8 mouse cellular contexts compared by ENCODE assay signal in genomic region chr6:28396853-28397457, GRCm38 (mm10). TPM values are rescaled to one million over a fixed set of nuclear protein-coding genes. Genes with fewer than 3 reads are reported as not detected.
DNase-seq lines count a peak whose midpoint lies in the region; ATAC-seq and TF ChIP-seq lines count a peak whose summit lies in the region.

No protein-coding gene starts in this region.

- peak overlapping the region; percentile 43 for H3K4me3 ChIP-seq in kidney, embryonic 14.5 days (ENCODE audit: low read length)
- no peak overlapping the region for H3K4me3 ChIP-seq in kidney, adult 2 months (ENCODE audit: insufficient read depth, low read depth, low read length)
- H3K4me3 ChIP-seq in forebrain, embryonic 12.5 days (replicated peaks) = peak overlapping the region; percentile 47
- peak overlapping the region; percentile 50 for H3K4me3 ChIP-seq in limb, embryonic 13.5 days
- peak overlapping the region; percentile 51 for H3K4me3 ChIP-seq in neural tube, embryonic 15.5 days (replicated peaks)

- TF ChIP-seq POLR2A in kidney, adult 2 months (IDR thresholded peaks at IDR 0.05; ENCODE audit: low read depth, low read length) = no peak

- 3% methylated on average over 19 of the region's 19 CpGs for WGBS in kidney, embryonic 14.5 days
- WGBS in kidney, adult 2 months = 8% methylated on average over 19 of the region's 19 CpGs
- WGBS in forebrain, embryonic 12.5 days = under 1% methylated on average over 19 of the region's 19 CpGs
- WGBS in limb, embryonic 13.5 days = 1% methylated on average over 19 of the region's 19 CpGs
- WGBS in neural tube, embryonic 15.5 days = 1% methylated on average over 19 of the region's 19 CpGs

- H3K4me1 ChIP-seq in kidney, embryonic 14.5 days (ENCODE audit: control insufficient read depth, insufficient read depth, low read length) = no peaks in the 10 kb centered on the region
- H3K4me1 ChIP-seq in kidney, adult 2 months (ENCODE audit: control insufficient read depth, insufficient read depth, low read length) = 0 out of 2 replicates have a peak, but pooled peaks cover 3% of the 10 kb centered on the region
- H3K4me1 ChIP-seq in forebrain, embryonic 12.5 days = peaks cover 24% of the 10 kb centered on the region
- H3K4me1 ChIP-seq in limb, embryonic 13.5 days = 0 out of 2 replicates have a peak, but pooled peaks cover 6% of the 10 kb centered on the region
- peaks cover 22% of the 10 kb centered on the region for H3K4me1 ChIP-seq in neural tube, embryonic 15.5 days

- H3K9me3 ChIP-seq in kidney, embryonic 14.5 days (ENCODE audit: control insufficient read depth, low read length) = peaks cover 5% of the 10 kb centered on the region; the same call in 1 of the 2 replicates
- H3K9me3 ChIP-seq in forebrain, embryonic 12.5 days = 0 out of 2 replicates have a peak, but pooled peaks cover 4% of the 10 kb centered on the region
- H3K9me3 ChIP-seq in limb, embryonic 13.5 days = peaks cover 5% of the 10 kb centered on the region; the same call in 1 of the 2 replicates
- no peaks in the 10 kb centered on the region for H3K9me3 ChIP-seq in neural tube, embryonic 15.5 days (replicated peaks)

- TF ChIP-seq CTCF in kidney, adult 2 months (conservative IDR thresholded peaks at IDR 0.05; ENCODE audit: insufficient read depth, insufficient read length, low read depth, low read length) = no peak

- peak overlapping the region; percentile 56 for H3K4me2 ChIP-seq in kidney, embryonic 14.5 days (replicated peaks; ENCODE audit: low read depth, low read length)
- H3K4me2 ChIP-seq in forebrain, embryonic 12.5 days = peak overlapping the region; percentile 76
- peak overlapping the region; percentile 85 for H3K4me2 ChIP-seq in limb, embryonic 13.5 days (replicated peaks)
- peak overlapping the region; percentile 92 for H3K4me2 ChIP-seq in neural tube, embryonic 15.5 days

- H3K9ac ChIP-seq in kidney, embryonic 14.5 days (ENCODE audit: low read depth, low read length) = peak overlapping the region; percentile 23; the same call in 1 of the 2 replicates
- peak overlapping the region; percentile 53 for H3K9ac ChIP-seq in forebrain, embryonic 12.5 days
- peak overlapping the region; percentile 64 for H3K9ac ChIP-seq in limb, embryonic 13.5 days
- peak overlapping the region; percentile 48 for H3K9ac ChIP-seq in neural tube, embryonic 15.5 days (replicated peaks)

- DNase-seq in kidney, adult 2 months = no peak
- peak; percentile 25 for DNase-seq in Muller cell, postnatal 12 days (ENCODE audit: inconsistent ontology term)
- DNase-seq in layer of hippocampus, postnatal 14 days (ENCODE audit: low spot score in 2 of 2) = no peak
- no peak for DNase-seq in adrenal gland, postnatal 14 days

- no peak overlapping the region for H3K27ac ChIP-seq in kidney, embryonic 14.5 days (ENCODE audit: low read depth, low read length)
- H3K27ac ChIP-seq in kidney, adult 2 months (ENCODE audit: insufficient read depth, low read depth, low read length) = no peak overlapping the region
- H3K27ac ChIP-seq in forebrain, embryonic 12.5 days = peak overlapping the region; percentile 83
- no peak overlapping the region for H3K27ac ChIP-seq in limb, embryonic 13.5 days
- peak overlapping the region; percentile 23; the same call in 1 of the 2 replicates for H3K27ac ChIP-seq in neural tube, embryonic 15.5 days (replicated peaks)

- ATAC-seq in kidney, embryonic 14.5 days (ENCODE audit: low FRiP score, low TSS enrichment) = no peak
- ATAC-seq in forebrain, embryonic 12.5 days (ENCODE audit: low FRiP score) = peak; percentile 71
- no peak for ATAC-seq in limb, embryonic 13.5 days (ENCODE audit: low FRiP score, low read depth)
- peak; percentile 59; the same call in 1 of the 2 replicates for ATAC-seq in neural tube, embryonic 15.5 days (ENCODE audit: low FRiP score)

- H3K36me3 ChIP-seq in kidney, embryonic 14.5 days (ENCODE audit: control insufficient read depth, insufficient read depth, low read length) = no peaks in the 10 kb centered on the region
- H3K36me3 ChIP-seq in kidney, adult 2 months (ENCODE audit: control insufficient read depth, insufficient read depth, low read length) = no peaks in the 10 kb centered on the region
- no peaks in the 10 kb centered on the region for H3K36me3 ChIP-seq in forebrain, embryonic 12.5 days (replicated peaks)
- no peaks in the 10 kb centered on the region for H3K36me3 ChIP-seq in limb, embryonic 13.5 days
- H3K36me3 ChIP-seq in neural tube, embryonic 15.5 days = no peaks in the 10 kb centered on the region

- H3K27me3 ChIP-seq in kidney, embryonic 14.5 days (ENCODE audit: control insufficient read depth, insufficient read depth, low read length) = peaks cover 22% of the 10 kb centered on the region; the same call in 1 of the 2 replicates
- H3K27me3 ChIP-seq in kidney, adult 2 months (replicated peaks; ENCODE audit: control insufficient read depth, insufficient read depth, low read length) = peaks cover 6% of the 10 kb centered on the region
- peaks cover 64% of the 10 kb centered on the region for H3K27me3 ChIP-seq in forebrain, embryonic 12.5 days
- H3K27me3 ChIP-seq in limb, embryonic 13.5 days = peaks cover 34% of the 10 kb centered on the region
- 0 out of 2 replicates have a peak, but pooled peaks cover 6% of the 10 kb centered on the region for H3K27me3 ChIP-seq in neural tube, embryonic 15.5 days (replicated peaks)

RNA-seq across cellular contexts. Expression of gene Zfp800, which starts 0.8 kb away (rescaled TPM):
- 22.7 and 23.2 TPM in 2 replicates for polyA plus RNA-seq in kidney, embryonic 14.5 days (2014; fragmentation: Nextera tagmentation; extraction: Ambion mirVana)
- 2.6 and 2.8 TPM in 2 replicates for polyA plus RNA-seq in kidney, adult 2 months (2012; rRNA removed)
- polyA plus RNA-seq in forebrain, embryonic 12.5 days (2016; fragmentation: Nextera tagmentation; extraction: Ambion mirVana) = 28.1 and 28.4 TPM in 2 replicates
- polyA plus RNA-seq in limb, embryonic 13.5 days (2015; fragmentation: Nextera tagmentation; extraction: Ambion mirVana) = 15.4 and 16.4 TPM in 2 replicates
- polyA plus RNA-seq in neural tube, embryonic 15.5 days (2015; fragmentation: Nextera tagmentation; extraction: Ambion mirVana) = 21.1 and 21.3 TPM in 2 replicates
- total RNA-seq in layer of hippocampus, postnatal 14 days (2021) = 10 to 100 TPM; 14.8 to 20.2 TPM
- total RNA-seq in adrenal gland, postnatal 14 days (2021) = 22.5 and 25.3 TPM in 2 replicates

RNA-seq across cellular contexts. Expression of gene Arf5, which starts 26.4 kb away (rescaled TPM):
- polyA plus RNA-seq in kidney, embryonic 14.5 days (2014; fragmentation: Nextera tagmentation; extraction: Ambion mirVana) = 283 and 293 TPM in 2 replicates
- polyA plus RNA-seq in kidney, adult 2 months (2012; rRNA removed) = 303 and 332 TPM in 2 replicates
- polyA plus RNA-seq in forebrain, embryonic 12.5 days (2016; fragmentation: Nextera tagmentation; extraction: Ambion mirVana) = 288 and 291 TPM in 2 replicates
- 384 and 392 TPM in 2 replicates for polyA plus RNA-seq in limb, embryonic 13.5 days (2015; fragmentation: Nextera tagmentation; extraction: Ambion mirVana)
- 429 and 444 TPM in 2 replicates for polyA plus RNA-seq in neural tube, embryonic 15.5 days (2015; fragmentation: Nextera tagmentation; extraction: Ambion mirVana)
- 100 to 1,000 TPM; 364 to 387 TPM for total RNA-seq in layer of hippocampus, postnatal 14 days (2021)
- 165 and 174 TPM in 2 replicates for total RNA-seq in adrenal gland, postnatal 14 days (2021)

RNA-seq across cellular contexts. Expression of gene Fscn3, which starts 30.6 kb away (rescaled TPM):
- not detected in 2 replicates for polyA plus RNA-seq in kidney, embryonic 14.5 days (2014; fragmentation: Nextera tagmentation; extraction: Ambion mirVana)
- polyA plus RNA-seq in kidney, adult 2 months (2012; rRNA removed) = 0.05 and 0.12 TPM in 2 replicates
- polyA plus RNA-seq in forebrain, embryonic 12.5 days (2016; fragmentation: Nextera tagmentation; extraction: Ambion mirVana) = not detected in 2 replicates
- polyA plus RNA-seq in limb, embryonic 13.5 days (2015; fragmentation: Nextera tagmentation; extraction: Ambion mirVana) = not detected in 2 replicates
- not detected in 2 replicates for polyA plus RNA-seq in neural tube, embryonic 15.5 days (2015; fragmentation: Nextera tagmentation; extraction: Ambion mirVana)
- not detected for total RNA-seq in layer of hippocampus, postnatal 14 days (2021)
- not detected in 2 replicates for total RNA-seq in adrenal gland, postnatal 14 days (2021)

RNA-seq across cellular contexts. Expression of gene Gcc1, which starts 31.2 kb away (rescaled TPM):
- polyA plus RNA-seq in kidney, embryonic 14.5 days (2014; fragmentation: Nextera tagmentation; extraction: Ambion mirVana) = 4.8 and 8.0 TPM in 2 replicates
- polyA plus RNA-seq in kidney, adult 2 months (2012; rRNA removed) = 5.1 and 6.6 TPM in 2 replicates
- 14.8 and 16.2 TPM in 2 replicates for polyA plus RNA-seq in forebrain, embryonic 12.5 days (2016; fragmentation: Nextera tagmentation; extraction: Ambion mirVana)
- 9.9 and 11.4 TPM in 2 replicates for polyA plus RNA-seq in limb, embryonic 13.5 days (2015; fragmentation: Nextera tagmentation; extraction: Ambion mirVana)
- 11.0 and 12.8 TPM in 2 replicates for polyA plus RNA-seq in neural tube, embryonic 15.5 days (2015; fragmentation: Nextera tagmentation; extraction: Ambion mirVana)
- total RNA-seq in layer of hippocampus, postnatal 14 days (2021) = 10 to 100 TPM; 14.7 to 15.6 TPM
- total RNA-seq in adrenal gland, postnatal 14 days (2021) = 12.7 and 15.4 TPM in 2 replicates

RNA-seq across cellular contexts. Expression of gene Pax4, which starts 52.2 kb away (rescaled TPM):
- polyA plus RNA-seq in kidney, embryonic 14.5 days (2014; fragmentation: Nextera tagmentation; extraction: Ambion mirVana) = not detected in 2 replicates
- not detected in 2 replicates for polyA plus RNA-seq in kidney, adult 2 months (2012; rRNA removed)
- 0.14 TPM in 1 of 2 replicates, not detected in the other for polyA plus RNA-seq in forebrain, embryonic 12.5 days (2016; fragmentation: Nextera tagmentation; extraction: Ambion mirVana)
- polyA plus RNA-seq in limb, embryonic 13.5 days (2015; fragmentation: Nextera tagmentation; extraction: Ambion mirVana) = not detected in 2 replicates
- not detected in 2 replicates for polyA plus RNA-seq in neural tube, embryonic 15.5 days (2015; fragmentation: Nextera tagmentation; extraction: Ambion mirVana)
- total RNA-seq in layer of hippocampus, postnatal 14 days (2021) = not detected
- total RNA-seq in adrenal gland, postnatal 14 days (2021) = not detected in 2 replicates

Comparison
In these comparisons a context has a peak if more than half of its experiments do, and no peak if none do; other contexts are left out.
1. ATAC-seq: peak in forebrain, embryonic 12.5 days (single experiment) and neural tube, embryonic 15.5 days (single experiment); none in kidney, embryonic 14.5 days (single experiment) and limb, embryonic 13.5 days (single experiment).
2. H3K27ac ChIP-seq: peak in forebrain, embryonic 12.5 days (single experiment) and neural tube, embryonic 15.5 days (single experiment); none in kidney, embryonic 14.5 days (single experiment), kidney, adult 2 months (single experiment) and limb, embryonic 13.5 days (single experiment).
3. Peak in every context shown above with its lines, with median percentiles within 50 percentile points of each other: H3K4me2 ChIP-seq and H3K9ac ChIP-seq.